Mouse (Mus musculus): ENCODE data around the gene Bicra.

Gene Bicra

GRCm38 (mm10) chr7:16046481-16047337, 1.0 kb downstream of the Bicra start:
- peak; percentile 74 for DNase-seq

- DNase-seq, result peak; percentile 25
Observed at GRCm38 (mm10) chr7:16046101-16046480, 1.6 kb downstream of the Bicra start.

GRCm38 (mm10) chr7:16045538-16045937, 2.2 kb downstream of the Bicra start:
- DNase-seq, result no peak

- no peak for DNase-seq
Observed at GRCm38 (mm10) chr7:16044531-16044930, 3.2 kb downstream of the Bicra start.

DNA sequence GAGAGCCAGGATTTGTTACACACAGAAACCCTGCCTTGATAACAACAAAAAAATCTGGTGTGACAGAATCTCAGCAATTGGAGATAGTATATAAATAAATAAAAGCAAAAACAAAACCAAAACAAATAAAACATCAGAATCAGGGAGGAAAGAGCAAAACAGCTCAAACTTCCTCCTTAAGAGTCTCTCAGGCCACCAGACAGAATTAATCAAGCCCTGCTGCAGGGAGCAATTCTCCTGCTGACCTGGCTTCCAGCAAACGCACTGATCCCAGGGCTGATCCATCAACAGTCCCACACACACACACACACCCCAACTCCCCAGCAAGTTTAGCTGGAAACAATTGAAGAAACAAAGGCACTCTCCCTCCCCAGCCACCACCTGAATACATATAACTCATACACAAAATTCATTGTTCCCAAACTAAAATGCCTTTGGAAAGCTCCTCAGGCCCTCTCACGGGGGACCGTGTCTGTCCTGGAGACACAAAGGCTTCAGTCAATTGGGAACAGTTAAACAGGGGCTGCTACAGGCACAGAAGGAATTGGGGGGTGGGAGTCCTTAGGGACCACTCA, 3.8 kb downstream of the Bicra start:
- DNase-seq, result no peak

DNA sequence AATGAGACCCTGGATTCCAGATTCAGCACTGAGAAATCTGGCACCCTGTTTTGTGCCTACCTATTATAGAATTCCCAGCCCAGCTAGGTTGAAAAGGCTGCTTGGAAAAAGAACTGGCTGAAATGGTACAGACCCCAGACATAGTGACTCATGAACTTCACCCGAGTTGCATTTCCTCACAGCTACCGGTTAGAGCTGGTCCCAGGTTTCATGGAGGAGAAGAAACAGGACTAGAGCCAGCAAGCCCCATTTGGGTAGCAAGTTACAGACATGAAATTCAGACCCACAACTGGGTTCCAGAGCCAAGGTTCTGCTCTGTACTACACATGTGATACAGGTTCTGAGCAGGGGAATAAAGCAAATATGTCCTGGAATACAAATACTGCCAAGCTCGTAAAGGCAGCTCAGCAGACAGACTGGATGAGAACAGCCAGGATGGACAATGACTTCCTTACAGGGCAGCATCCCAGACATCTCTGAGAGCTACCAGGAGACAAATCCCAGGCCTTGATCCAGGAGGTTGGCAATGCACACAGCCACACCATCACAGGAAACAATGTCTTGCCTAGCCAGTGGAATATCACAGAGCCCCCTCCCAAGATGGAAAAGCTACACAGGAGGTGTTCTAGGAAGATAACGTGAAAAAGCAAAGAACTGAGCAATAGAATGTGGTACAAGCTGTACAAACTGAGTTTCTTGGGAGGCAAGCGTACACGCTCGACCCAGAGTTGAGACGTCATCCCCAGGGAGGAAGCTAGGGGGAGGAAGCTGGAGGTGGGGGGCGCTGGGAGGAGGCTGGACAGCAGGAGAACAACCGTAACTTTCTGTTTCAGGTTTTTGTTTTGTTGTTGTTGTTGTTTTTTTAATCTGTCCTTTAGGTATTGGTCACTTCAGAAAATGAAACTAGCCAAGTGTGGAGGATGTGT, 4.6 kb downstream of the Bicra start:
- no peak for DNase-seq

GRCm38 (mm10) chr7:16041208-16041607, 6.5 kb downstream of the Bicra start:
- DNase-seq, result no peak

DNA sequence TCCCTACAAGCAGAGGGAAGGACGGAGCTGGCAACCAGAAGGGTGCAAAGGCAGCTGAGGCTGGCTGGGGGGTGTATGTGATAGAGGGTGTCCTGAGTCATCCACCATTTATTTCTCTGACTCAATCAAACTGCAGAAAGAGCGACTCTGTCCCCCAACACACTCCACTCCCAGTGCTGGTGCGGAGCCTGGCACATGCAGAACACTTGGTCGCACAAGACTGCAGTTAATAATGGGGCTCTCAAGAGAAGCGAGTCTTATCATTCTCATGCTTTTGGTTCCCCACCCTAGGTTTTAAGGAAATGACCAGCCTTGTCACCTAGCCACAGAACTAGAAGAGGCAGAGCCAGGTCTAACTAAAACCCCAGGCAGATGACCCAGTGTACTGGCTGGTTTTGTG, 8.4 kb downstream of the Bicra start:
- no peak for DNase-seq

DNA sequence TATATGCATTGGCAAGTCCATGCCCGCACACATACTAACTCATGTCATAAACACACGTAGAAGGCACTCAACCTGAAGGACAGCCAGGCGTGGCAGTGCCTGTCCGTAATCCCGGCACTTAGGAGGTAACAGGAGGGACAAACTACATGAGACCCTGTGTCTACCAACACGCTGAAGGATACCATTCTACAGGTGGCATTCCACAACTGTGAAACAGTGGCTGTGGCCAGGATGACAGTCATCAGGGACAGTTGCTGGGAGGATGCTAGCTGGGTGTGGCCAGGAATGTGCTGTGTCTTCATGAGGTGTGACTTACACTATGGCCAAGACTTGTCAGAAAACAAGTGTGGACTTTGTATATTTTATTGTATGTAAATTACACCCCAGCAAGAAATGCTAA, 10.7 kb downstream of the Bicra start:
- no peak for DNase-seq

DNA sequence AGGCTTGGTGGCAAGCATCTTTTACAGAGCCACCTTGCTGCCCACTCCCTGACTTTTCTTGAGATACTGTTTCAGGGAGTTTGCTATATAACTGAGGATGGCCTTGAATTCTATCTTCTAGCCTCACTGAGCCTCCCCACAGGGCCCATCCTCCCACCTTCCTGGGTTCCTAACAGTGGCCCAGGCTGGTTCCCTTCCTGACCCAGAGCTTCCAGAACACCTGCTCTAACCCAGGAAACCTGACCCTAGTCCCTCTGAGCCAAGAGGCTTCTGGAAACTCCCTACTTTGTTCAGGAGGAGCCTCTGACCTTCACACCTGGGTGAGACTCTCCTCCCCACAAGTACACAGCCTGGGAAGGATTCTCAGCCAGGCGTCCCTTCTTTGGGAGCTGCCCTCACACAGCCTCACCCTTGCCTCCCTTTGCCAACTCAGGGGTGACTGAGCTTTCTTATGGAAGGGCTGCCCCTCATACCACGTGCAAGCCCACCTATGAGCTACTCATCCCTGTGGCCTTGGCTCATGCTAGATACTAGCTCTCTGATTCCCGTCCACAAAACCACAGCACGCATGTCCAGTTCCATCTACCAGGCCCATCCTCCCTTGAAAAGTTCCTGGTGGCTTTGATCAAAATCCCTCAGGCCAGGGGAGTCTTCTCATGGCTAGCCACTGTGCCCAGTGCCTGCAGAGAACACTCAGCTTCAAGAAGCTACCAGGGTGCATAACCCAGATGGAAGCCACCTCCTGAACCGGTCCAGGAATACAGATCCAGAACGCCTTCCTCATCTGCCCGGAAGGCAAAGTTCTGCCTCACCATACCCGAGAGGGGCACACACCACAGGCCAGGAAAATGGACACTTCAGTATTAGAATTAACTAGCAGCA, 13.9 kb downstream of the Bicra start:
- no peak for DNase-seq

DNA sequence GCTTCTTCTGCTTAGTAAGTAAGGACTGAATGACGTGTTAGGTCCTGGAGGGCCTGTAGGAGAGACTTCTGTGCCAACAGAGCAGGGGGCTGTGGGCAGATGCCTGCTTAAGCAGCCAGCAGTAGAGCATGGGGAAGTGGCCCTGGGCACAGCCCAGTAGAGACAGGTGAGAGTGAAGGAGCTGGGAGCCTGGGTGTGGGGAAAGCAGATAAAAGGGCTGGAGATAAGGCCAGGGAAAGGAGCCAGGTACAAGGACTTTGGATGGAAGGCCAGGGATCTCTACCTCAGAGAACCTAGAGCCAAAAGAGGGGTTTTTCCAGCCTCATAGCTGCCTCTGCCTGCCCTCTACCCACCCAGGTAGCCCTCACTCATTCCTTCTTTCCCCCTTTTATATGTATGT, 14.7 kb downstream of the Bicra start:
- DNase-seq, result no peak

DNA sequence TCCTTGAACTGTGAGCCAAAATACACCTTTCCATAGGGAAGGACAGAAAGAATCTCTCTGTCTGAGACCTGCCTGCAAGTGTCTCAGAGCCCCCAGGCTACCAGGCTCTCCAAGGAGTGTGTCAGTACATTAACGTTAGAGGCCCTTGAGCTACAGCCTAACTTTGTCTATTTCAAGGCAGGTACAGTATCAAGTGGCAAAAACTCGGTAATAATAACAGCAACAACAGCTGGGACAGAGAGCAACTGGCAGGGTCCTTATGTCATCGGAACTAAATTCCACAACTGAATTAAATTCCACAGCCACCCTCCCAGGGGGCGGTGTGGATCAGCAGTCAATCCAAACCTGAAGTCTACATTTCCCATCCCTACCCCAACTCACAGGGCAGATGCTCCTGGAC, 16.6 kb downstream of the Bicra start:
- DNase-seq, result no peak

GRCm38 (mm10) chr7:16028102-16028927, 19.4 kb downstream of the Bicra start:
- peak; percentile 25 for DNase-seq

DNA sequence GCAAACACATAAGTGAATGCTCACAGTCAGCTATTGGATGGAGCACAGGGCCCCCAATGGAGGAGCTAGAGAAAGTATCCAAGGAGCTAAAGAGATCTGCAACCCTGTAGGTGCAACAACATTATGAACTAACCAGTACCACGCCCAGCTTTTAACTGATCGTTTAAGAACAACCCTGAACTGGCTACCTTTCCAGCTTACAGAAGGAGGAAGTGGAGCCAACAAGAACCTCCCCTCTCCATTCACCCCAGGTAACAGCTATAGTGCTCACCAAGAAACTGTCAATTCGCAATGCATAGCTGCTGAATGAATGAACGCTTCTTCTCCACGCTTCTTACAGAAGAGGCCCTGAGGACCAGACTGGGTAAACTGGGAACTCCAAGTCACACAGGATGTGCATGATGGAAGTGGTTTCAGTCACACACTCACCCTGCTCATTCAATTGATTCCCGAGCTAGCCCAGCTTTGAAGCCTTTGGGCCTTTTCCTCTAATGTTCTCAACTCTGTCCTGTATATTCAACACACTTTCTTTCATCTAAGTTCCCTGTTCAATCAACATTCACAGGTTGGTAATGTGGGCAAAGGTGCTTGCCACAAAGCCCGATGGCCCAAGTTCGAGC, 23.0 kb downstream of the Bicra start:
- no peak for DNase-seq

DNA sequence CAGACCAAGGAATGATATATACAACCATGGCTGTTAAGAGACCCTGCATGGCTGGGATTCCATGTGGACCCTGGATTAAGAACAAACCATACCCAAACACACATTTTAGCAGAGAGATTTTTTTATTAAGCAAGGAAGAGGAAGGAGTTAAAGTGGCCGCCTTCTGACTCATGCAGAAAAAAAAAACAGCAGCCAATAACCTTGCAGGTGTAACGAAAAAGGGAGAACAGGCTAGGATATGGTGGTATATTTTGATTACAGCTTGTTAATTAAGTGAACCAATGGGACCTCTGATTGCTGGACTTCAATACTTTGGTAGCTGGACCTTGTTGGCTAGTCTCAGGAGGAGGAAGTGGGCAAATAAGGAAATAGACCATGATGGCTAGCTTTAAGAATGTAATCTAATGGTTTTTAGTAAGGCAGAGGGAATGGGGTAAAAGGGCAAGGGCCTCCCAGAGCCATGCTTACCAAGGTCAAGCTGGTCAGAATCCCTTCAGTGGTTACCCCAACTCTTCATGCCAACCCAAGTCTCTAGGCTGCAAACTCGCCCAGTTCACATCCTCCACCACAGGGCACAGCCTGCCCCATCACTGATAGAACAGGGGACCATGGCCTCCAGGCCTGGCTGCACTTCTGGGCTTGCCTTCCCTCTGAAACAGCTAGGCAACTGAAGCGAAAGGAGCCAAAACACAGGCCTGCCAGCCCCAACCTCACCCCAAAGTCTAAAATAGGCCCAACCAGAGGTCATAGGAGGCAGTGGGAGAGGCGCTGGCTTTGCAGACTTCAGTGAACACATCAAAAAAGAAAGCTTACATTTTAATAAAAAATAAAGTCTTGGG, 28.2 kb downstream of the Bicra start:
- DNase-seq, result no peak

DNA sequence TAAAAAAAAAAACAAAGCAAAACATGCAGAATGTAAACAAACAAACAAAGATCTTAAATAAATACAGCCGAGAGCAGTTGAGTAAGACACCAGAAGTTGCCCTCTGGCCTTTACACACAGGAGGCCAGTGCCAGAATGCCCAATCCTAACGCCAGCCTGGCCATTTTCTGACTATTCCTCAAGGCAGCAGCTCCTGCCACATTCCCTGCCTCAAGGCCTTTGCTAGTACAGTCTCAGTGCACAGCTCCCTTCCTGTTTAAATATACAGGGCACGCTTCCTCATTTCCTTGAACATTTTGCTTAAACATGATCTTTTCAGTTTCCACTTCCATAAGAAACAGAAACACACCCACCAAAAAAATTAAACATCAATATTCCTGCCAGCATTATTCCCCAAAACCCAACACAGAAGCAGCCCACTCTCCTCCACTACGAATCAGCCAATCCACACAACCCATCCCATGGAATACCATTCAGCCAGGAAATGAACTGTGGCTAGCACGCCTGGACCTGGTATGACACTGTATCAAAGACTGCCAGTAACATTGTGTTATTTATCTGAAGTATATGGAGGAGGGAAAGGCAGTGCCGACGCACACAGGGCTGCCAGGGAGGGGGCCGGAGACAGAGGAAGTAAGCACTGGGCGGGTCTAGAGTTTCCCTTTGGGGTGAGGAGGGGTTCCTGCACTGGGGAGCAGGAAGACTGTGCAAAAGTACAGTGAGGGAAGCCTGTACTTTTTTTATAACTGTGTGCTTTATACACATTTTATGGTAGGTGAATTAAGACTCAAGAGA, 29.5 kb downstream of the Bicra start:
- no peak for DNase-seq

DNA sequence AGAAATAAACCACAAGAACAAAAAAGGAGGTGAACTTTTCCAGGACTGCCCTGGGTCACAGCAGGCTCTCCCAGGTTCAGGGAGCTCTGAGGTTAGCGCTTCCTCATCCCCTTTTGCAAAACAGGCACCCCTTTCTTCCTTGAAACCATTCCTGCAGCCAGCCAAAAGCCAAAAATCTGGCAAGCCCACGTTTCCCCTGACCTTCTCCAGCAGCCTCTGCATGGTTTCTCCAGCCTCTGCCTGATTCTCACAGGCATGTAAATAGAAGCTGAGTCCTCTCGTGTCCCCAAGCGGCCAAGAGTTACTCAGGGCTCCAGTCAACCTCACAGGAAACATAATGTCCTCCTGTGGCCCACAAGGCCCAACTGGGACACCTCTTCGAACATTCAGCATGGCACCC, 32.3 kb downstream of the Bicra start:
- DNase-seq, result no peak

DNA sequence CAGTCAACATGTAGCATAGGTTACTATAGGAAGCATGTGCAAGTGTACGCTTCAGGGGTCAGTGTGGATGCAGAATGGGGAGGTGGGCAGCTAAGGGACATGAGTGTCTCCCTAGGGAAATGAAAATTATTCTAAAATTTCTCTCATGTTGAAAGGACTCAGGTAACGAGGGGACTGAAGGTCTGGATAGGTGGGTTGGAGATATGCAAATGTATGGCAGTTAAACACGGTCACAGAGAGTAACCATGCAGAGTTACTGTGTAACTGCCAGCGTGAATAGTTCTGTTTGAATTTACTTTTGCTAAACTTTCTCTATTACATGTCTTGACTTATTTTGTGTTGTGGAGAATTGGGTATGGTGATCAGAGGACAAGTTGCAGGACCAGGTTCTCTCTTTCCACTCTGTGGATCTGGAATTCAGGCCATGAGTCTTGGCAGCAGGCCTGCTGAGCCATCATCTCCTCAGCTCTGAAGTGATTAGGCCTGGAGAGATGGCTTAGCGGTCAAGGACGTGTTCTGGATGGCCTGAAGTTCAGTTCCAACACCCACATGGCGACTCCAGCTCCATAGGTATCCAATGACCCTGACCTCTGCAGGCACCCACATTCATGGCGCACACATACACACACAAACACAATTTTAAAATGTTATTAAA, 33.1 kb downstream of the Bicra start:
- DNase-seq, result no peak
